Mouse (Mus musculus): ENCODE measurements around the gene Zfp382. TPM values are rescaled to one million over a fixed set of nuclear protein-coding genes. Genes with fewer than 3 reads are reported as not detected.
A peak's percentile ranks its signal among the peaks of the same experiment; 100 is the strongest.
"Not testable (repeated sequence)": the region's sequence is repeated elsewhere in the genome, so short reads cannot be mapped to it uniquely, and the experiment has no call there.

Zfp382 gene
- polyA plus RNA-seq, 1 experiment from 2014 or later = 18.8 TPM

GRCm38 (mm10) chr7:30155507-30155906 is 33.8 kb downstream of the Zfp382 start:
- no peaks in the 10 kb centered on the region for H3K4me1 ChIP-seq
- no peaks in the 10 kb centered on the region for H3K27me3 ChIP-seq
- 99% methylated on average over 3 of the region's 3 CpGs for WGBS
- H3K9ac ChIP-seq (replicated peaks) = no peak overlapping the region
- peaks cover 88% of the 10 kb centered on the region for H3K9me3 ChIP-seq
- H3K27ac ChIP-seq (replicated peaks) = no peak overlapping the region
- peaks cover 66% of the 10 kb centered on the region for H3K36me3 ChIP-seq
- no peak for ATAC-seq (ENCODE audit: low FRiP score, low read depth)
- no peak overlapping the region for H3K4me2 ChIP-seq (replicated peaks)
- H3K4me3 ChIP-seq = no peak overlapping the region

GRCm38 (mm10) chr7:30163113-30163512 is 41.4 kb downstream of the Zfp382 start:
- peaks cover 94% of the 10 kb centered on the region for H3K9me3 ChIP-seq
- H3K4me1 ChIP-seq = no peaks in the 10 kb centered on the region
- H3K4me3 ChIP-seq = no peak overlapping the region
- 99% methylated on average over 5 of the region's 5 CpGs for WGBS
- no peaks in the 10 kb centered on the region for H3K27me3 ChIP-seq
- no peak overlapping the region for H3K4me2 ChIP-seq (replicated peaks)
- H3K27ac ChIP-seq (replicated peaks) = no peak overlapping the region
- no peak overlapping the region for H3K9ac ChIP-seq (replicated peaks)
- ATAC-seq (ENCODE audit: low FRiP score, low read depth) = no peak
- H3K36me3 ChIP-seq = peaks cover 95% of the 10 kb centered on the region

DNA sequence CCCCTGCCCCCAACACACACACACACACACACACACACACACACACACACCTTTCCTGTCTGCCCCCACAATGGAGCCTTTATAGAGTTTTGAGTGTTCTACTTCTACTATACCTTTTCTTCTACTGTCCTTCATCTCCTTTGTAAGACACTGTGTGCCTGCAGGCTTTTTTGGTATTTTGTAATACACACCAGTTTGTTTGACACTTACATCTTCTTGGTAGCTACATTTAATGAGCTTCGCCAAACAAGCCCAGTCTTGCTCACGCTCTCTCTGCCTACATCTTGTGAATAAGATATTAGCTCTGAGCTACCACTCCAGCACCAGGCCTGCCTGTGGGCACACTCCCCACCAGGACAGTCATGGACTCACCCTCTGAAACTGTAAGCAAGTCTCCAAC is 43.0 kb downstream of the Zfp382 start:
- 96% methylated on average over 2 of the region's 2 CpGs for WGBS

DNA sequence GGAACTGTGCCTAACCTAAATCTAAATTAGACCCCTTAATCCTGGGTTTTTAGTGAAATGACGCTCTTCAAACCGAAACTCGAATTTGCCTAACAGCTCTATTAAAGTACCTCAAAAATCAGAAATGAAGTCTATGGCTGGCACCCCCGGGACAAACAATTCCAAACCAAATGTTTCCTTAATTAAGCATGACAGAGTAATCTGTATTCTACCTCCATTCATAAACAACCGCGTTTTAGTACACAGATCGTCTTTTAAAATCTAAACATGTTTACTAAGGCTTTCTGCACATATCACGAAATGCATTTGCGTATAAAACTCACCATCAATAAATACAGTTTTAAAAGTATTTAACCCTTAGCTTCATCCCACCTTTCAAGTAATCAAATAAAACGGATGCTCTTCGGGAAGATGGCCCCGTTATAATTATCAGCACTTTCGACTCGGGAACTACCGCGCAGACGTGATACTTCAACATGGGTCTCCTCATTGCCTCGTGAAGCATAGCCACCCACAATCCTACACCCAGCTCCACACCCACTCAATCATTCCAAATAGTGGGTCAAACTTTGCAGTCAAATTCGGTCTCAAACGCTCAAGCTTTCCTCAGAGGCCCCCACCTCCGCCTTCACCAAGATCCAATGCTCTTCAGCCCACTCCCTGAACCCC is 47.3 kb downstream of the Zfp382 start:
- Histone ChIP-seq H3K27me3 (no peaks in the 10 kb centered on the region), H3K4me1 (peaks cover 10% of the 10 kb centered on the region), H3K9me3 (peaks cover 39% of the 10 kb centered on the region), H3K4me3 (peak overlapping the region; percentile 72), H3K36me3 (peaks cover 37% of the 10 kb centered on the region), H3K9ac (replicated peaks) (peak overlapping the region; percentile 80), H3K4me2 (replicated peaks) (peak overlapping the region; percentile 58), H3K27ac (replicated peaks) (peak overlapping the region; percentile 89)
- ATAC-seq (ENCODE audit: low FRiP score, low read depth) = no peak; the same call in 1 of the 2 replicates
- WGBS = 4% methylated on average over 21 of the region's 21 CpGs

More for the DNA sequence above, 43.0 kb downstream of the Zfp382 start:
- Histone ChIP-seq H3K4me3 (no peak overlapping the region), H3K36me3 (peaks cover 78% of the 10 kb centered on the region), H3K4me2 (replicated peaks) (no peak overlapping the region), H3K27ac (replicated peaks) (no peak overlapping the region), H3K4me1 (no peaks in the 10 kb centered on the region), H3K9ac (replicated peaks) (no peak overlapping the region), H3K9me3 (peaks cover 79% of the 10 kb centered on the region), H3K27me3 (no peaks in the 10 kb centered on the region)
- ATAC-seq (ENCODE audit: low FRiP score, low read depth) = no peak

GRCm38 (mm10) chr7:30169583-30170282 is 48.0 kb downstream of the Zfp382 start, which contains the start of gene Zfp146:
Gene Zfp146, minus strand, starts transcription at chr7:30169750.
- under 1% methylated on average over 36 of the region's 36 CpGs for WGBS
- H3K4me1 ChIP-seq = peaks cover 10% of the 10 kb centered on the region
- peak; percentile 96 for ATAC-seq (ENCODE audit: low FRiP score, low read depth)
- peaks cover 31% of the 10 kb centered on the region for H3K36me3 ChIP-seq
- peak within 1 kb of the TSS; percentile 80 for H3K9ac ChIP-seq (replicated peaks)
- peak within 1 kb of the TSS; percentile 89 for H3K27ac ChIP-seq (replicated peaks)
- H3K4me3 ChIP-seq = peak within 1 kb of the TSS; percentile 72
- H3K27me3 ChIP-seq = no peaks in the 10 kb centered on the region
- H3K9me3 ChIP-seq = peaks cover 32% of the 10 kb centered on the region
- peak within 1 kb of the TSS; percentile 58 for H3K4me2 ChIP-seq (replicated peaks)

DNA sequence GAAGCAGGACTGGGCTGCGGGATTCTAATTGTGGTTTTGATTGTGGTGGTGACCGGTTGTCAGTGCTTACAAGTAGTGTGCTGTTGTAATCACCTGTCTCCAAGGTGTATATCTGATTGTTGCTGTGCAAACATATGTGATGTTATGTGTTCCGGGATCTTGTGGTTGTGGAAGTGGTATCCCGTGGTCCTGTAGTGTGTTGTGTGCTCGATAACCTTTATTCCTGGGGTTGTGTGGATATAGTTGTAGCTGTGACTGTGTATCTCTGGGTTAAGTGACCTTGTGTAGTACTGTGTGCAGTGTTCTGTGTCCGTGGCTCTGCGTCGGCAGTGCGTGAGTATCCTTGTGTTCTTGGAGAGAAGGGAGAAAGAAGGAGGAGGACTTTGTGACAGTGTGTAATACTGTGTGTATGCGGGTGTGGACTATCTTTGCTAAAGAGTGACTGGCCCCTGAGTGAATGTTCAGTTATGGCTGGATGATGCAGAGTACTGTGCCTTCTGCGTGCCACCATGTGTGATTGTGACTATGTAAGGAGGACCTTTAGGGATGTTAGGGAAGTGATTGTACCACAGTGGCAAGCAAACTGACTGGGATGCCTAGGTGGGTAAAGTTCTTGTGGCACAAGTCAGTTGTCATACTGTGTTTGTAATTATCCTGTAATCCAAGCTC is 48.7 kb downstream of the Zfp382 start:
- Histone ChIP-seq H3K9ac (replicated peaks) (peak overlapping the region; percentile 80), H3K36me3 (peaks cover 24% of the 10 kb centered on the region), H3K4me3 (peak overlapping the region; percentile 72), H3K4me1 (peaks cover 10% of the 10 kb centered on the region), H3K4me2 (replicated peaks) (peak overlapping the region; percentile 58), H3K9me3 (peaks cover 25% of the 10 kb centered on the region), H3K27me3 (no peaks in the 10 kb centered on the region), H3K27ac (replicated peaks) (peak overlapping the region; percentile 89)
- 32% methylated on average over 11 of the region's 11 CpGs for WGBS
- ATAC-seq (ENCODE audit: low FRiP score, low read depth) = no peak

GRCm38 (mm10) chr7:30176474-30176873 is 54.7 kb downstream of the Zfp382 start:
- no peak for ATAC-seq (ENCODE audit: low FRiP score, low read depth)
- H3K36me3 ChIP-seq = peaks cover 21% of the 10 kb centered on the region

GRCm38 (mm10) chr7:30178256-30178655 is 56.5 kb downstream of the Zfp382 start:
- ATAC-seq (ENCODE audit: low FRiP score, low read depth) = no peak
- 82% methylated on average over 11 of the region's 11 CpGs for WGBS
- H3K36me3 ChIP-seq = peaks cover 21% of the 10 kb centered on the region

More at GRCm38 (mm10) chr7:30176474-30176873, 54.7 kb downstream of the Zfp382 start:
- Histone ChIP-seq H3K9ac (replicated peaks) (no peak overlapping the region), H3K4me1 (no peaks in the 10 kb centered on the region), H3K4me2 (replicated peaks) (no peak overlapping the region), H3K4me3 (no peak overlapping the region), H3K27me3 (no peaks in the 10 kb centered on the region), H3K9me3 (no peaks in the 10 kb centered on the region), H3K27ac (replicated peaks) (no peak overlapping the region)
- 83% methylated on average over 12 of the region's 12 CpGs for WGBS

GRCm38 (mm10) chr7:30181308-30181707 is 59.6 kb downstream of the Zfp382 start:
- Histone ChIP-seq H3K4me3 (no peak overlapping the region), H3K27ac (replicated peaks) (no peak overlapping the region), H3K4me1 (peaks cover 9% of the 10 kb centered on the region), H3K36me3 (peaks cover 23% of the 10 kb centered on the region), H3K4me2 (replicated peaks) (no peak overlapping the region), H3K27me3 (no peaks in the 10 kb centered on the region), H3K9ac (replicated peaks) (no peak overlapping the region), H3K9me3 (no peaks in the 10 kb centered on the region)
- ATAC-seq (ENCODE audit: low FRiP score, low read depth) = no peak
- WGBS = 5% methylated on average over 4 of the region's 4 CpGs

More at GRCm38 (mm10) chr7:30178256-30178655, 56.5 kb downstream of the Zfp382 start:
- no peaks in the 10 kb centered on the region for H3K27me3 ChIP-seq
- H3K4me1 ChIP-seq = no peaks in the 10 kb centered on the region
- no peak overlapping the region for H3K27ac ChIP-seq (replicated peaks)
- no peak overlapping the region for H3K4me3 ChIP-seq
- H3K4me2 ChIP-seq (replicated peaks) = no peak overlapping the region
- H3K9ac ChIP-seq (replicated peaks) = no peak overlapping the region
- H3K9me3 ChIP-seq = no peaks in the 10 kb centered on the region

DNA sequence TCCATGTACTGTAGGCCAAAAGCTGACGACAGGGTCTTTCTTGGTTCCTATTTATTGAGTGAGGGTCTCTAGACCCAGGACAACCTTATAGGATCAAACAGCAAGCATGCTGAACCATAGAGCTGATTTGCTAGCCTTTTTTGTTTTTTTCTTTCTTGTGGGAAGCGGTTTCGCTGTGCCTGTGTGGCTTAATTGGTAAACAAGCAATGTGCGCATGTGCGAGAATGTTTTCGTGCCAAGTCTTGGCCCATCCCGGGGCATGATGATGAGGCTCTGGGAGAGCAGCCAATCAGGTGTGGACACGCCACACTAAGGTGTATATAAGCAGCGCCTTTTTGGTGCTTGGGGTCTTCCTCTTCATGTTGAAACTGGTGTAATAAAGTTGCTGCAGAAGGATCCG is 60.2 kb downstream of the Zfp382 start:
- not testable (repeated sequence) for H3K4me3 ChIP-seq; H3K27ac ChIP-seq (replicated peaks); ATAC-seq (ENCODE audit: low FRiP score, low read depth); H3K9ac ChIP-seq (replicated peaks); H3K27me3 ChIP-seq; H3K4me2 ChIP-seq (replicated peaks); H3K4me1 ChIP-seq; H3K9me3 ChIP-seq
- peaks cover 25% of the 10 kb centered on the region for H3K36me3 ChIP-seq
- 92% methylated on average over 9 of the region's 10 CpGs for WGBS

GRCm38 (mm10) chr7:30183189-30183588 is 61.4 kb downstream of the Zfp382 start:
- H3K4me3 ChIP-seq; H3K27ac ChIP-seq (replicated peaks); H3K9me3 ChIP-seq; H3K9ac ChIP-seq (replicated peaks); H3K4me1 ChIP-seq; H3K4me2 ChIP-seq (replicated peaks); H3K27me3 ChIP-seq; ATAC-seq (ENCODE audit: low FRiP score, low read depth): not testable (repeated sequence)
- peaks cover 31% of the 10 kb centered on the region for H3K36me3 ChIP-seq
- 61% methylated on average over 7 of the region's 7 CpGs for WGBS

DNA sequence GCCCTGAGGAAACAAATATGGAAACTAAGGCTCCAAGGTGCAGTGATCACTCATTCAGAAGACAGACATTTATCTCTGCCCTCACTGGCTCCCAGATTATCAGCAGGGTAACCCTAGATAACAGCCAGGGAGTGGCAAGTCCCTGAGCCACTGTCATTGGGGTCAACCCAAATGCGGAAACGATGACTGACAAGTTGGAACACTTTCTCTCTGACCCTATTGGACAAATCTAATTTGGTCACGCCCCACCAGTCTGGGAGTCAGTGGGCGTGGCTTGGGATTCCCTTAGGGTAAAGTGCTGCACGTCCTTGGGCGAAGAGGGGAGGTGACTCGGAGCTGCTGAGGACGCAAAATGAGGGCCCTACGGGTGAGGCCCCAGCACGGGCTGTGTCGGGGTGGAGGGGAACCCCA is 62.1 kb downstream of the Zfp382 start, which contains the start of gene Cox7a1:
Gene Cox7a1 (plus strand): TSS at position 266 of the 411 bp plus-strand sequence.
- peak within 1 kb of the TSS; percentile 47 for H3K4me2 ChIP-seq (replicated peaks)
- H3K27me3 ChIP-seq = no peaks in the 10 kb centered on the region
- no peak within 1 kb of the TSS for H3K27ac ChIP-seq (replicated peaks)
- H3K9me3 ChIP-seq = no peaks in the 10 kb centered on the region
- 0 out of 2 replicates have a peak within 1 kb of the TSS, but pooled peaks have one; percentile 24 for H3K9ac ChIP-seq (replicated peaks)
- peak; percentile 75 for ATAC-seq (ENCODE audit: low FRiP score, low read depth)
- H3K4me1 ChIP-seq = peaks cover 9% of the 10 kb centered on the region
- peak within 1 kb of the TSS; percentile 15; the same call in 1 of the 2 replicates for H3K4me3 ChIP-seq
- 2% methylated on average over 11 of the region's 11 CpGs for WGBS
- H3K36me3 ChIP-seq = peaks cover 31% of the 10 kb centered on the region

Data from midbrain, embryonic 12.5 days (tissue).